Mouse (Mus musculus) G1E-ER4 (cell line): ENCODE data around the gene Rdh5. TPM values are rescaled to one million over a fixed set of nuclear protein-coding genes. Genes with fewer than 3 reads are reported as not detected.

Experiments used
- GATA1 ChIP-seq: IDR thresholded peaks from one replicate; pipeline ENCODE4 v1.8.0; 2012; ENCODE audit warnings: low read length, inconsistent platforms
- polyA plus RNA-seq: library from polyadenylated mRNA; stranded (reverse); fragments of >175 nt; gene quantifications from 2 replicates; pipeline ENCODE4 v1.2.3, GENCODE M21; 2012

The Rdh5 gene
- polyA plus RNA-seq, 1 experiment = 0.65 TPM

- TF ChIP-seq GATA1 = no peak
Observed at GRCm38 (mm10) chr10:128896807-128897206, 25.9 kb downstream of the Rdh5 start.

- no peak for TF ChIP-seq GATA1
Observed at GRCm38 (mm10) chr10:128895952-128896693, 26.6 kb downstream of the Rdh5 start.

DNA sequence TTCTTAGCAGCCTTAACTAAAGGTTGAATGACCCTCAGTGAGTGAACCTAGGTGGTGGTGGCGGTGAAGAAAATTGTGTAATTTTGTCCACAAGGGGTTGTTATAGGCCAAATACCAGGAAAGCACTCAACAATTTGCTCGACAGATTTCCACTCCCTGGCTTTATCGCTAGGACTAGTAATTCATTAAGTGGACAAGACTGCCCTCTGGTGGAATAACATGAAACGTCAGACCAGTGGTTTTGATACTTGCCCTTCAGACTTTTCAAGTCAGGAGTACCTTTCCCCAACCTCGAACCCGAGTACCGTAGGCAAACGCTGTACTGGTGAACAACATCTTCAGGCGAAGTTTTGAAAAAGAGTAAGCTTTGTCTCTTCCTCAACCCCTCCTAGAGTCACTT is 27.3 kb downstream of the Rdh5 start:
- no peak for TF ChIP-seq GATA1

DNA sequence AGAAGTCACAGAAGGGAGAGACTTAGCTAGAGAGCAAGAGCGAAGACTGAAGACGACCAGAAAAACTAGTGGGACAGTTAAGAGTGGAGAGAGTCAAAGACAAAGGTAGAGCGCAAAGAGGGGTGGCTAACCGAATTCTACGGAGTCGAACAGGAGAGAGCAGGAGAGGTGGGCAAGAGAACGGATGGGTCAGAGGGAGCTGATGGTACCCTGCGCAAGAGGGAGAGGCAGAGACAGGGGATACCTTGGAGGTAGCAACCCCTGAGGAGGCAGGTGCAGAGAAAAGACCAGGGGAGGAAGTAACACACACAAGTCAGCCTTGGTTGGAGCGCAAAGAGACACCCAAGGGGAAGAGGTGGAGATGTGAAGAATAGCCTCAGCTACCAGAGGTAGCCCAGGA is 30.4 kb downstream of the Rdh5 start:
- no peak for TF ChIP-seq GATA1

- no peak for TF ChIP-seq GATA1
Observed at GRCm38 (mm10) chr10:128891296-128892094, 31.2 kb downstream of the Rdh5 start, which contains the start of gene Gdf11. TSS of gene Gdf11 (minus strand) at chr10:128891718.

DNA sequence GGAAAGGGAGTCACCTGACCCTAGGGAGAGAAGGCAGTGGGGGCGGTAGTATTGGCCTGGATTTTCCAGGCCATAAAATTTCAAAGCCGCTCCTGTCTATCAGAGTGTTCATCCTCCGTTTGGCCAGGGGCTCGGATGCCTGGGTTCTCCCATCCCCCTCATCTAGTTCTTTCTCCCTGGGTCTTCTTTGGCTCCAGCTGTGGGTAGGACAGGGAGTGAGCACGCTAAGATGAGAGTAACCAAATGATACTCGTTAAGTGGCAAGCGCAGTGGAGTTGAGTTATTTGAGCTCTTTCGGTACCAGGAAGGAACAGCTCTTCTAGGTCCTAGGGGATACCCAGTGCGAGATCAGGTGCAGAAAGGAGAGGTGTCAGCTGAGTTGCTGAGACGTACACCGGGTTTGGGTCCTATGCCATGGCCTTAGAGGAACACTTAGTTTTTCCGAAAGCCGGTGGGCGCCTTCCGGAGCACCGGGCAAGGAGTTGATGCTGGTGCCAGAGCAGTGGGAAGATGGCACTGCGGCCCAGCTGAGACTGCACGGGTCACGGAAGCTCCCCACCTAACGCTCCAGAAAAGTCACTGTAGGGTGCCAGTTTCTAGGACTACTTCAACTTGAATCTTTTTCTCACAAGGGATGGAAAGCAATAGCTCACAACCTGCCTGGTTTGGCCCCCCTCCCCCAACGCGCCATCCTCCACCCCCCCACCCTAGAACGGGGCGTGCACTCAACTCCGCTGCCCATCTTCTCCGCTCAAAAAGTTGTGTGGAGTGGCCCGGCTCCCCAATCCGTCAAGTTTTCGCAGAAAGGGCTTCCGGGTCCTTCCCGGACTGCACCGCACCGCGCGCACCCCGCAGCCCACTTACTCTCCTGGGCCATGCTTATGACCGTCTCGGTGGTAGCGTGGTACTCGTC is 32.0 kb downstream of the Rdh5 start:
- TF ChIP-seq GATA1 = no peak

- TF ChIP-seq GATA1 = no peak
Observed at GRCm38 (mm10) chr10:128889846-128890245, 32.8 kb downstream of the Rdh5 start.

DNA sequence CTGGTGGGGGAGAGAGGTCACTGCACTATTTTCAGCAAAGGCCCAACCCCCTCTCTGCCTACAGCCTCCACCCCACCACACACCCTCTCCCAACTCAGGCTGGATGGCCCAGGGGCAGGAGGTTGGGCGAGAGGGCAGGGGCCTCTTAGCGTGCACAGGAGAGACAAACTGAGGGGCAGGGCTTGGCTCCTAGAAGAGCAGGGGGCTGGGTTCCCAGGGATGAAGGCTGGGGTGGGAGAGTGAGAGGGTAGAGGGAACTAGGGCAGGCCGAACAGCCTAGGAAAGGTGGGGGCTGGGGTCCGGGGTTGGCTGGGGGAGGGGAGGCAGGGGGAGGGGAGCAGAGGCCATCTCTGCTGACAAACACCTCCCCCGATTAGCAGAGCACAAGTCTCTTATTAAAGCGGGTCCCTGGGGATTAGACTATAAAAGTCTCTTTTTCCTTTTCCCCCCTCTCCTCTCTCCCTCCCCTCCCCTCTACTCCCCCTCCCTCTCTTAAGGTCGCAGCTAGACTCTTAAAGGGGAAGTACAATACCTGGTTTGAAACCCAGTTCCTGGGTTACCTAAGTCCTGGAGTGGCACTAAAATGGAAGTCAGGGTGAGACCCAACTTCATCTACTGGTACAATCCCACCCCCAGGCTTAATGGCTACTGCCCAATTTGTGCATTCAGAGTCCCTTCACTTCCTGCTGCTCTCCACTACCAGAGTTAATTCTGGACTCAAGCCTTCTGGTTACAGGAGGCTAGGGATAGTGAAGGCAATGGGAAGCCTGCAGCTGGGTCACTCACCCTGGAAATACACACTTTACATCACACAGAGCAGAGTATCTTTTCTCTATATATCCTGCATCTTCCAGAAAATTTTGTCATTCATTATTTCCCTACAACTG is 33.5 kb downstream of the Rdh5 start:
- no peak for TF ChIP-seq GATA1

DNA sequence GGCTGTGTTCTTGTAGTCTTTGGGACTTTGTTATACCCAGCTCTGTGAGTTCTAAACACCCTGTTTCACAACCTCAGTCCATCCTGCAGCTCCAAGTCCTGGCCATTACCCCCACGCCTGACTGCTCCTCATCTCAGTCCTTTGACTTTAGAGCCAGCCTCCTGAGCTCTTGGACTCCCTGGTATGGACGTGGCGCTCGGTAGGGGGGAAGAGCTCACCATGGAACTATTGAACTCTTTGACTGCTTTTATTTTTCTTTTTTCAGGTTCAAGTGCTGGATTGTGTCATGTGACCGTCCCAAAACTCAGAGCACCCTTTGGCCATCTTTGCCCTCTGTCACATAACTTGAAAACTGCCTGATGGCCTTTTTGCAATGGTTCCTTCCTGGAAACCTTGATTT is 40.6 kb downstream of the Rdh5 start:
- TF ChIP-seq GATA1 = no peak

- no peak for TF ChIP-seq GATA1
Observed at GRCm38 (mm10) chr10:128878811-128879210, 43.9 kb downstream of the Rdh5 start.

- TF ChIP-seq GATA1 = no peak
Observed at GRCm38 (mm10) chr10:128878291-128878690, 44.4 kb downstream of the Rdh5 start.

DNA sequence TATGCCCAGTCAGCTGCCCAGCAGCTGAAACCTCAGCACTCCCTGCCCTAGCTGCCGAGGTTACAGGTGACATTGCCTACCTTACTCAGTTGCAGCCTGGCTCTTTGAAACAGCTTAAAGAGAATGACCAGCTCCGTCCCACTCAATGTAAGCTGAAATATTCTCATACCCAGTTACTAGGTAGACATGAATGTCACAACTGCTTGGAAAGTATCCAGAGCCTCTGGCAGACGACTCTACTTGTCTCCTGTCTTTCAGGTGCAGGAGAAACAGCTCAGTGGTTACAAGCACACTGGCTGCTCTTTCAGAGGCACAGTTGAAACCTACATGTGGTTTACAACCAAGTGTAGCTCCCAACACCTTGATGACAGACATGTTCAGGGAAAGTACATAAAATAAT is 52.3 kb downstream of the Rdh5 start:
- no peak for TF ChIP-seq GATA1

- TF ChIP-seq GATA1 = no peak
Observed at GRCm38 (mm10) chr10:128866518-128866917, 56.2 kb downstream of the Rdh5 start.

DNA sequence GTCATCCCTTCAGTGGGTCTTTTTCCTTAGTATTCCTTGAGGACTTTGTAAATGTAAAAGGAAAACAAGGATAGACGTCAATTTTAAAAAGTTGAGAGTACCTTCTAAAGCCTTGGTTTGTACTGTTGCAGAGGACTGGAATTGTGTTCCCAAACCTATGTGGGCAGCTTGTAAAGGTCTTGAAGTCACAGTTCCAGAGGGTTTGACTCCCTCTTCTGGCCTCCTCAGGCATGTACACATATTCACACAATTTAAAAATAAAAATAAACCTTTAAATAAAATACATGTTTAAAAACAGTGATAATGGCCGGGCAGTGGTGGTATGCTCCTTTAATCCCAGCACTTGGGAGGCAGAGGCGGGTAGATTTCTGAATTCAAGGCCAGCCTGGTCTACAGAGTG is 56.6 kb downstream of the Rdh5 start:
- no peak for TF ChIP-seq GATA1

Other genes with a start within 250 kb of the Rdh5 start
- 0.66 and 0.90 TPM in 2 replicates for gene Suox, start 248.8 kb downstream of the Rdh5 start, polyA plus RNA-seq
- gene Rab5b, start 226.6 kb downstream of the Rdh5 start, polyA plus RNA-seq = 14.3 and 19.7 TPM in 2 replicates
- 0.10 and 0.18 TPM in 2 replicates for gene Pmel, start 218.7 kb downstream of the Rdh5 start, polyA plus RNA-seq
- 21.0 and 30.8 TPM in 2 replicates for gene Cdk2, start 217.9 kb downstream of the Rdh5 start, polyA plus RNA-seq
- 0.12 TPM in 2 replicates for gene Dgka, start 178.0 kb downstream of the Rdh5 start, polyA plus RNA-seq
- gene Pym1, start 175.0 kb downstream of the Rdh5 start, polyA plus RNA-seq = 166 TPM in 2 replicates
- gene Mmp19, start 132.0 kb downstream of the Rdh5 start, polyA plus RNA-seq = 0.02 TPM in 1 of 2 replicates, not detected in the other
- gene Dnajc14, start 118.8 kb downstream of the Rdh5 start, polyA plus RNA-seq = 9.6 and 12.6 TPM in 2 replicates
- gene Tmem198b, start 118.5 kb downstream of the Rdh5 start, polyA plus RNA-seq = 1.2 and 1.6 TPM in 2 replicates
- gene Sarnp, start 105.6 kb downstream of the Rdh5 start, polyA plus RNA-seq = 4.5 and 7.1 TPM in 2 replicates
- gene Ormdl2, start 101.2 kb downstream of the Rdh5 start, polyA plus RNA-seq = 16.4 and 19.8 TPM in 2 replicates
- gene Gdf11, start 31.2 kb downstream of the Rdh5 start, polyA plus RNA-seq = 0.02 and 0.04 TPM in 2 replicates
- not detected in 2 replicates for gene Cd63, start 21.9 kb downstream of the Rdh5 start, polyA plus RNA-seq
- gene Bloc1s1, start 1.1 kb upstream of the Rdh5 start, polyA plus RNA-seq = 105 and 109 TPM in 2 replicates
- gene Itga7, start 10.9 kb upstream of the Rdh5 start, polyA plus RNA-seq = 0.43 and 0.71 TPM in 2 replicates
- gene Mettl7b, start 38.1 kb upstream of the Rdh5 start, polyA plus RNA-seq = 0.06 TPM in 1 of 2 replicates, not detected in the other
- not detected in 2 replicates for gene Olfr9, start 66.5 kb upstream of the Rdh5 start, polyA plus RNA-seq
- gene Olfr763, start 87.9 kb upstream of the Rdh5 start, polyA plus RNA-seq = not detected in 2 replicates
- not detected in 2 replicates for gene Olfr764-ps1, start 117.0 kb upstream of the Rdh5 start, polyA plus RNA-seq
- gene Olfr765, start 127.1 kb upstream of the Rdh5 start, polyA plus RNA-seq = not detected in 2 replicates
- not detected in 2 replicates for gene Olfr766-ps1, start 146.1 kb upstream of the Rdh5 start, polyA plus RNA-seq
- gene Olfr767, start 160.0 kb upstream of the Rdh5 start, polyA plus RNA-seq = not detected in 2 replicates
- gene Olfr768, start 176.5 kb upstream of the Rdh5 start, polyA plus RNA-seq = not detected in 2 replicates
- gene Olfr769, start 195.0 kb upstream of the Rdh5 start, polyA plus RNA-seq = not detected in 2 replicates
- gene Olfr770, start 216.1 kb upstream of the Rdh5 start, polyA plus RNA-seq = not detected in 2 replicates
- not detected in 2 replicates for gene Olfr771, start 241.9 kb upstream of the Rdh5 start, polyA plus RNA-seq